Mouse (Mus musculus) left cerebral cortex, postnatal 14 days (tissue): ENCODE measurements around the gene Gm20403. TPM values are rescaled to one million over a fixed set of nuclear protein-coding genes. Genes with fewer than 3 reads are reported as not detected.

Source experiments
- DNase-seq, 2 experiments: peaks; one replicate each; pipeline ENCODE4 v3.0.0; 2021 to 2022; ENCODE audit warnings: low spot score in 2 of 2, mixed read lengths in 1 of 2
- intact Hi-C: fragments of 180-260 bp; cut with DNase I; formaldehyde crosslinking; loops from one replicate; pipeline ENCODE4 v1.15.1; 2025
- total RNA-seq, 2 experiments: library from RNA; stranded (reverse); gene quantifications; 2 replicates each; pipeline ENCODE4 v1.2.3; 2021

Gm20403 gene
- total RNA-seq, 2 experiments from 2014 or later: not detected

- DNase-seq: no peak
- intact Hi-C loops: no loop called here
These were observed 8.1 kb upstream of the Gm20403 start for GRCm38 (mm10) chr12:54994418-54994817.

- intact Hi-C loops: no loop called here
These were observed 7.7 kb upstream of the Gm20403 start for GRCm38 (mm10) chr12:54994068-54994386.

GRCm38 (mm10) chr12:54993246-54994067, 7.1 kb upstream of the Gm20403 start:
- no peak for DNase-seq
- intact Hi-C loops: no loop called here

More at GRCm38 (mm10) chr12:54994068-54994386, 7.7 kb upstream of the Gm20403 start:
- no peak for DNase-seq

- DNase-seq: no peak
- intact Hi-C loops: no loop called here
These were observed 6.5 kb upstream of the Gm20403 start for GRCm38 (mm10) chr12:54992814-54993213.

- DNase-seq: no peak
- intact Hi-C loops: no loop called here
These were observed 2.1 kb upstream of the Gm20403 start for GRCm38 (mm10) chr12:54988323-54988850.

- intact Hi-C loops: no loop called here
- DNase-seq: no peak
These were observed 827 bp upstream of the Gm20403 start for GRCm38 (mm10) chr12:54987156-54987555.

GRCm38 (mm10) chr12:54985257-54986051, 875 bp downstream of the Gm20403 start:
- DNase-seq: peak in 1 of 2 experiments; percentile 37
- intact Hi-C loops: loop anchor here (2.0 kb wide), 1 partner anchor 123 kb away; the partner anchor contains the start of gene Cfl2

- DNase-seq: peak in 1 of 2 experiments; percentile 30
- intact Hi-C loops: loop anchor here (2.0 kb wide), 1 partner anchor 122 kb away; the partner anchor contains the start of gene Cfl2
These were observed 1.6 kb downstream of the Gm20403 start for GRCm38 (mm10) chr12:54984701-54985256.

- no peak for DNase-seq
- intact Hi-C loops: no loop called here
These were observed 3.2 kb downstream of the Gm20403 start for GRCm38 (mm10) chr12:54982935-54983715.

GRCm38 (mm10) chr12:54981962-54982361, 4.4 kb downstream of the Gm20403 start:
- intact Hi-C loops: no loop called here
- no peak for DNase-seq

GRCm38 (mm10) chr12:54980939-54981338, 5.4 kb downstream of the Gm20403 start:
- intact Hi-C loops: no loop called here
- no peak for DNase-seq

- intact Hi-C loops: no loop called here
- no peak for DNase-seq
These were observed 5.8 kb downstream of the Gm20403 start for GRCm38 (mm10) chr12:54980532-54980931.

GRCm38 (mm10) chr12:54969033-54969432, 17.3 kb downstream of the Gm20403 start:
- intact Hi-C loops: no loop called here
- no peak for DNase-seq

- intact Hi-C loops: no loop called here
These were observed 20.7 kb downstream of the Gm20403 start for GRCm38 (mm10) chr12:54965532-54966160.

GRCm38 (mm10) chr12:54959569-54959968, 26.8 kb downstream of the Gm20403 start:
- intact Hi-C loops: no loop called here
- no peak for DNase-seq

More at GRCm38 (mm10) chr12:54965532-54966160, 20.7 kb downstream of the Gm20403 start:
- no peak for DNase-seq

GRCm38 (mm10) chr12:54956974-54957373, 29.4 kb downstream of the Gm20403 start:
- intact Hi-C loops: no loop called here
- DNase-seq: no peak

GRCm38 (mm10) chr12:54956457-54956856, 29.9 kb downstream of the Gm20403 start:
- no peak for DNase-seq
- intact Hi-C loops: no loop called here

- no peak for DNase-seq
- intact Hi-C loops: no loop called here
These were observed 40.2 kb downstream of the Gm20403 start for GRCm38 (mm10) chr12:54946116-54946515.
